Mouse (Mus musculus): Measurements from ENCODE around the gene Nadsyn1.
A peak's percentile ranks its signal among the peaks of the same experiment; 100 is the strongest.

Gene Nadsyn1

DNA sequence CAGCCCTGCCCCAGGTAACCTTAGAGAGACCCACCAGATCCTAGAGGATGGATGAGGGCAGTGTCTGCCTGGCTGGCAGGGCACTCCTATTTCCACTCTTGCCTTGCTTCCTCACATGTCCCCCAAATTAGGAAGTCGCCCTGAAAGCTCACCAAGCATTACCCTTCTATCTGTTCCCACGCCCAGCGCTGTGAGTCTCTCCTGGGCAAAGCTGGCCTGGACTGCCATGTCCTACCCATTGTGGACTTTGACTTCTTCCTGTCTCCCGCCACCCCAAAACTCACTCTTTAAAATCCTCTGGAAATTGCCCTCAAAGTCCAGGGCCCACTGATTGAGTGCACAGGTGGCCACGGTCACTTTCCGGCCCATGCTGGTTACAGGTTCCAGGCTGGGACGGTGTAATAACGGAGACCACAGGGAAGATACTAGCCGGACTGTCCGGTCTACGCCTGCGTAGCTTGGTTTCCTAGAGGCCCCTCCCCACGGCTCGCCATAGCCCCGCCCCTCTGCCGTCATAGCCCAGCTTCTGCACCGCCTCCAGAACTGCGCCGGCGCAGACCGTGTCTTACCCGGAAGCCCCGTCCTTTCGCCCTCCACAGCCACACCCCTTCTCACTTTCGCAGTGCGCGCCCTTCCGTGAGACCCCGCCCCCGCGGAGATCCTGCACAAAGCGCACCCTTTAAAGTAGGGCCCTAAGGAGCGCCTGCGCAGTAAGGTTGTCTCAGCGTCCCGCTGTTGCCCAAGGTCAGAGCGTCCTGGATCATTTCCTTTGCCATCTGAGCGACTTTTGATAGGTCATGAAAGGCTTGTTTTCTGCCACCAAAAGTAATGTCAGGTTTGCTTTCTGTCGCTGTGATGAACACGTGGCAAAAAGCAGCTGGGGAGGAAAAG lies at the start of gene Nadsyn1, which contains the start of gene Dhcr7:
TSS of gene Nadsyn1 (minus strand) at position 475 of the 891 bp plus-strand sequence.
TSS of gene Dhcr7 (plus strand) at position 771 of the 891 bp plus-strand sequence.
- peak; percentile 100 for DNase-seq

DNA sequence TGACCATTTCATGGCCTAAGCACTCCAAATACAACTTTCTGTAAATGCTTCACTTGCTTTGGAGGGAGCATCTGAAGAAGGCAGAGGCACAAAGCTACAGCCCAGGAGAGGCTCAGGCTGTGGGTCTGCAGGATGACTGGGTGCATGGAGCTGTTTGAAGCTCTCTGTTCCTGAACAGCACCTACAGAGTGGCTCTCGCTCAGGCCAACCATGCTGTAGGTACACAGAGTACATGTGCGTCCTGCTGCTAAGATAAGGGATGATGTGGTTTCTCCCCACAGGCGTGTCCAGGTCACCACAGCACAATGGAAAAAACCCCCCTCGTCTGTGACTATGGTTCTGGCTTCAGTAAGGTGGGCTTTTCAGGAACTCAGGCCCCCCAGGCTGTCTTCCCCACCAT lies 46.2 kb upstream of the Nadsyn1 start:
- DNase-seq = no peak

DNA sequence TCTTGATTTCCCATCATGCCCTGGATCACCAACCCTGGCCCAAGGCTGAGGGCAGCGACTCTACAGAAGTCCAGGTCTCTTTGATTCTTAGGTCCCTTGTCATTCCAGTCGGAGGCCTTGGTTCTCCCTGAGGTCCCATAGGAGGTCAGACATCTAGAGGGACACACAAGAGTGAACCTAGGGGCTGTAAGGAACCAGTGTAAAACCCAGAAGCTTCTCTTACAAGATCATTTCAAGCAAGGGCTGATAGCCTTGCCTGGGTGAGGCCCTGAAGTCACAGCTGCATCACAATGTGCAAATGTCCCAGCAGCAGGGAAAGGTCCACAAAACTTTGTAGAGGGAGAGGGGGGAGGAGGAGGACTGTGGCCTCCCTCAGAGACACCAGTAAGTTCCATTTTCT lies 43.9 kb upstream of the Nadsyn1 start, which contains the start of gene Gm498:
TSS of gene Gm498 (plus strand) at position 301 of the 400 bp plus-strand sequence.
- DNase-seq = no peak

DNA sequence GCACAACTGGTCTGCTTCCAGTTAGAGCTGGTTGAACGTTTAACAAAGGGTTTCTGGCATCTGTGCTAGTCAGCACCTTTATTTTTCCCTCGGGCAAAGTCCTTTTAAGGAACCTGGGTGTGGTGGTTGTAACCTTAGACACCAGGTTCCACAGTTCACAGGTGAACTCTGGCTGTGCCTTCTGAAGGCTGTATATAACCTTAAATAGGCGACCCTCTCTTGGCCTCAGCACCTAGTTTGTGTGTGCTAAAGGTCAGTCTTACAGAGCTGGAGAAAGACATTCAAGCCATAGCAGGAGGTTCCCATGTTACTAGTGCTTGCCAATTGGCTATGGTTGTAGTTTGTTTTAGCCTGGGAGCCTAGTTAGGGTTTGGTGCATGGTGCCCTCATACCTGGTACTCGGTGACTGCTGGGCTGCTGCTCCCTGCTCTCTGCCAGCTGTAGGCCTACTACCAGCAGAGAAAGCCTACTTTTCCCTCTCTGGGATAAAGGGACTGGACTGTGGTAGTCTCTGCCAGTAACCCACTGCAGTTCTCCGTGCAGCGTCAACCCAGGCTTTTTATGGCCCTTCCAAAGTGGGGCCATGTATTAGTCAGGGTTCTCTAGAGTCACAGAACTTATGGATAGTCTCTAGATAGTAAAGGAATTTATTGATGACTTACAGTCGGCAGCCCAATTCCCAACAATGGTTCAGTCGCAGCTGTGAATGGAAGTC lies 26.3 kb upstream of the Nadsyn1 start:
- no peak for DNase-seq

DNA sequence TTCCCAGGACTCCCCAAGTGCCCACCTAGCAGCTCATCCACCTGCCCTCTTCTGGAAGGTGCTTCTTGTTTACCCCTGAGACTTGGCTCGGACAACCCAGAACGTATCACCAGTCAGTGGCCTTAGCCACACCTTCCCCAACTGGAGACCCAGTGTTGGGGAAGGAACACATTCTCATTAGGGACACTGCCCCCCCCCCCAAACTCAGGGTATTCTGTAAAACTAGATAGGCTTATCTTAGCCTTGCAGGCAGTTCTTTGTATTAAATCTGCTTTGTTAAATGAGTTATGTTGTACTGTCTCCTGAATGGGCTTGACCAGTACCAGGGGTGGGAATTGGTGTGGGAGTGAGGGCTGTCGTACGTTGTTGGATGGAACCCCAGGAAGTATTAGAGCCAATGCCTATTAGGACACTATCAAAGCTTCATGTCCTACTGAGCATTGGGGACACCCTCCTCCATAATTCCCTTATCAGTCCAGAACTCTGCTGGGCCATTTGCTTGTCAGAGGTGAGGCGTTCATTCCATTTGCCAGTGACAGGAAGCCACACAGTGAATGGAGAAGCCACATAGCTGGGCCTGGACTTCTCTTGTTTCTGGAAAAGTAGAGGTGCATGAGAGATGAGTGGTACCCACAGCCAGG lies 25.6 kb upstream of the Nadsyn1 start:
- no peak for DNase-seq

DNA sequence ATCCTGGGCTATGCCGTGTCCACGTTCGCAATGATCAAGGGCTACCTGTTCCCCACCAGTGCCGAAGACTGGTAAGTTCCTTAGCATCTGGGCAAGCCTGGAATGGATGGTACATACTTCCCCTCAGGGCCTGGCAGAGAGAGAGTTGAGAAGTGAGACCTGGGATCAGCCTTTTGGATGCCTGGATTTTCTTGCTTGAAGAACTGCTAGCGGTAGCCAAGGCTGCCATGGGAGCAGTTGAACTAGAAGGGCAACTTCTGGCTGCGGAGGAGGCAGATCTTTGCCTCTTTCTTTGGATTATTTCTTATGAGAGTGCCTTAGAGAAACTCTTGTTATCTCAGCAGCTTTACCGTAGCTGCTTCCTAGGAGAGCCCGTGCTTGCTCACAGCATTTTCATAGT lies 18.7 kb upstream of the Nadsyn1 start:
- DNase-seq = no peak

DNA sequence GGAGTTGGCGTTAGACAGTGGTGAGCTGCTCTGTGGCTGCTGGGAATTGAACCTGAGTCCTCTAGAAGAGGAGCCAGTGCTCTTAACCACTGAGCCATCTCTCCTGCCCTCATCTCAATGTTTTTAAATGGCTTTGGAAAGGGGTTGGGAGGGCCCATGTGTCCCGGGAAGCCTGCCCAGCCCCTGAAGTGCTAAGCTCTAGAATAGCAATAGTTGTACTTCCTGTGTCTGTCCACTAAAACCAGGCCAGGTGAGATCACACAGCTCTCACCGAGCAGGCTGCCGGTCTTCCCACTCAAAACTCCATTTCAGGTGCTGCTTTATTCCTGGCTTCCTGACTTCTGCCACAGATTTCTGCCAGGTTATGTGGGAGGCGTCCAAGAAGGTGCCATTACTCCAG lies 17.5 kb upstream of the Nadsyn1 start:
- no peak for DNase-seq

DNA sequence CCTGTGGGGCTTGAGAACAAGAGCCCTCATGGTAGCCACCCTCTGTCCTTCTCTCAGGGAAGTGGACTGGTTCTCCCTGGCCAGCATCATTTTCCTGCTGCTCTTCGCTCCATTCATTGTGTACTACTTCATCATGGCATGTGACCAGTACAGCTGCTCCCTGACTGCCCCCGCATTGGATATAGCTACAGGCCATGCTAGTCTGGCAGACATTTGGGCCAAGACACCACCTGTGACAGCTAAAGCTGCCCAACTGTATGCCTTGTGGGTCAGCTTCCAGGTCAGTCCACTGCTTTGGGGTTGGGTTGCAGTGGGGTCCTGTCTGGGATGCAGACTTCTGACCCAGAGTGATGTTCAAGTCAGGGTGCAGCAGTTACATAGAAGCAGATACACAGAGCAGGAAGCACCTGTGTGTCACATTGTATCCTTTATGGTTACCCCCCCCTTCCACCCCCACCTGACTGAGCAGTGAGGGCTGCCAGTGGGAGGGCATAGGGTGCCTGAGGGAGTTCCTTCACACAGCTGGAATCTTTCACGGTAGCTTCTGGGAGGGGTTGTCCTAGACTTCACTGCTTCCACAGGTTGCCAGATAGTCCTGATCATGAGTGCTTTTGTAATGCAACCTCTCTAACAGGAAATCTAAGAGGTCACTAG lies 15.2 kb upstream of the Nadsyn1 start:
- DNase-seq = peak; percentile 70

DNA sequence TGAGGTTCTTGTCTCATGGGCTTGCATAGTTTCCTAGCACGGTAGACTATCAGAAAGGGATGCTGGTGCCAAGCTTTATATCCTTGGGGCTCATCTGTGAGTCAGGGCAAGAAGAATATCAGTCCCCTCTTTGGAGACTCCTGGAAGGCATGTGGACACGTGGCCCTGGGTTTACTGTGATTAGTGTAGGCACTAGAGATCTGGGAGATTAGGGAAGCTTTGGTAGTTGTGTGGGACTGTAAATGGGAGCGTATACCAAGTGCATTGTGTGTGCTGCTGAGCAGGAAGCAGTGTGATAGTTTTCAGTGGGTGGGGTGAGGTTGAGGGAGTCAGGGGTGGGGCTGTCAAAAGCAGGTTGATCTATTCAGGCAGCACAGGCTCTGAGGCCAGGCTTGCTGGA lies 12.3 kb upstream of the Nadsyn1 start:
- DNase-seq = peak; percentile 31

DNA sequence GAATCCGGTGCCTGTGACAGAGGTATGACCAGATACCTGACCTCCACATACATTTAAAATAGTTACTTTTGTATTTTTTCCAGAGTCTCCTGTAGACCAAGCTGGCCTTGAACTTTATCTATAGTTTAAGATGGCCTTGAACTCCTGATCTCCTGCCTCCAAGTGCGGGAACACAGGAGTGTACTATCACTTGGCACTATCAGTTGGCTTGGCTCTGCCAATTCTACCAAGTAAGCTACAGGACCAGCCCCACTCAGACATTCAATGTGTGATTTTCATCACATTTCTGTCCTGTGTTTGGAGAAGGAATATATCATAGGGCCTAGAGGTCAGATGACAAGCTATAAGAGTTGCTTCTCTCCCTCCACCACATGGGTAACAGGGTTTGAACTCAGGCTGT lies 11.7 kb upstream of the Nadsyn1 start:
- no peak for DNase-seq

DNA sequence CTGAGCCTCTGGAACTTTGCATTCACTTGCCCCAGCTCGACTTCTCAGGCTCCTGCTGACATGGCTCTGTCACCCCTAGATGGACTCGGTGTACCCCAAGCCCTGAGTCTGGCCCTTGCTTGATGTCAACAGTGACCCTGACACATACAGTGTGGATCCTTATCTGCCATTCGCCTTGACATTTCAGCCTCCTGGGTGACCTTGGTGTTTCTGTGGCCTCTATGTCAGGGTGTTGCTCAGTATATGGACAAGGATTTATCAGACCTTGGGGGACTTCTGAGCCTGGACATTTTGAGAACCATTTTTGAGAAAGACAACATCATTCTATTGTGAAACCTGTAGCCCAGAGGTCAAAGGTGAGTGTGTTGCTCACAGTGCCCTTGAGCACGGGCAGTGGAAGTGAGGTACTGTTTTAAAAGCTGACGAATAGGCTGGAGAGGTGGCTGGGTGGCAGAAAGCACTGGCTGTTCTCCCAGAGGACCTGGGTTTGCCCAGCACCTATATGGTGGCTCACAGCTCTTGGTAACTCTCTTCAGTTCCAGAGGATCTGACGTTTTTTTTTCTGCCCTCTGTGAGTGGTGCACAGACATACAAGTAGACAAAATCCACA lies 11.0 kb upstream of the Nadsyn1 start:
- no peak for DNase-seq

DNA sequence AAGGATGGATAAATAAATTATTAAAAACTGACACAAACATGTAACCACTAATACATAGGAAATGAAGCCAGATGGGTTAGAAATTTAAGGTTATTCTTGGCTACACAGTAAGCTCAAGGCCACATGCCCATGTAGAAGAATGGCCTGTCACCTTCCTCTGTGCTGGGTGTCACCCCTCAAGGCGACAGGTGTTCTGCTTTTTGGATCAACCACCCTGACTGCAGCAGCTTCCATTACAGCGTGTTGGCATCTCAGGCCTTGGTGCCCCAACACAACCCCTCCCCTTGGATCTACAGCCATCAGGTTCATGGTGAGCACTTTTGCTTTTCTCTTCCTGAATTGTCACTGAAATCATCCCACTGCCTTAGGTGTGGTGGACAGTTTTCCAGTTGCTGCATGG lies 10.0 kb upstream of the Nadsyn1 start:
- DNase-seq = no peak

DNA sequence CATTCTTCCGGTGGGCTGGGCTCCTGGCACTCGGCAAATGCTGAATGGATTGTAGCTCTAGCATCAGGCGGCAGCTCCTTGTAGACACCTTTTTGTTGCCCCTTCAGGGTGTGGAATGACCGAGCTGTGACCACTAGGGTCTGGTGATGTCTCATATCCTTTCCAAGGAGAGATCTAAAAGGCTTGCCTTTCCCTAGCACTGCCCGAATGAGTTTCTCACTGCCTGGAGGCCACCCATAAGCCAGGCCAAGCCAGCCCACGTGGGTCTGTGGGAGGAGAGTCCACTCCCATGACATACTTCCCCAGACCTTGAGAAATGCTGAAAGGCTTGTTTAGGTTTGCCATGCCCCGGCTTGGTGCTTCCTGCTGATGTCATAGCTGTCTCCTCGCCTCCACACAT lies 9.5 kb upstream of the Nadsyn1 start:
- DNase-seq = no peak

DNA sequence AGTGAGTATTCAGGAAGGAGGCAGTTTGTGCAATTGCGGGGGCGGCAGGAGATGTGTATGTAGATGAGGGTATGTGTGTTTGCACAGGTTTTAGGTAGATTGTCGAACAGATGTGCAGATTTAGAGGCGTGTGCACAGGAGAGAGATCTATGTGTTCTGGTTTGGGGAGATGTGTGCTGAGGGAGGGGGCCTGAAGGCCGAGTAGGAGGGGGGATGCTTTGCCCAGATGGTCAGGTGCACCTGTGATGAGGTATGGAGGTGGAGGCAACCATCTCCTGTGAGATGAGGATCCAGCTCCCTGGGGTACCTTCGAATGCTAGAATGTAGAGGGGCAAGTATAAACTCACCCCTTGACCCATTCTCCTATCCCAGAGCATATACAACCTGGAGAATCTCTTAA lies 7.8 kb upstream of the Nadsyn1 start:
- DNase-seq = no peak

DNA sequence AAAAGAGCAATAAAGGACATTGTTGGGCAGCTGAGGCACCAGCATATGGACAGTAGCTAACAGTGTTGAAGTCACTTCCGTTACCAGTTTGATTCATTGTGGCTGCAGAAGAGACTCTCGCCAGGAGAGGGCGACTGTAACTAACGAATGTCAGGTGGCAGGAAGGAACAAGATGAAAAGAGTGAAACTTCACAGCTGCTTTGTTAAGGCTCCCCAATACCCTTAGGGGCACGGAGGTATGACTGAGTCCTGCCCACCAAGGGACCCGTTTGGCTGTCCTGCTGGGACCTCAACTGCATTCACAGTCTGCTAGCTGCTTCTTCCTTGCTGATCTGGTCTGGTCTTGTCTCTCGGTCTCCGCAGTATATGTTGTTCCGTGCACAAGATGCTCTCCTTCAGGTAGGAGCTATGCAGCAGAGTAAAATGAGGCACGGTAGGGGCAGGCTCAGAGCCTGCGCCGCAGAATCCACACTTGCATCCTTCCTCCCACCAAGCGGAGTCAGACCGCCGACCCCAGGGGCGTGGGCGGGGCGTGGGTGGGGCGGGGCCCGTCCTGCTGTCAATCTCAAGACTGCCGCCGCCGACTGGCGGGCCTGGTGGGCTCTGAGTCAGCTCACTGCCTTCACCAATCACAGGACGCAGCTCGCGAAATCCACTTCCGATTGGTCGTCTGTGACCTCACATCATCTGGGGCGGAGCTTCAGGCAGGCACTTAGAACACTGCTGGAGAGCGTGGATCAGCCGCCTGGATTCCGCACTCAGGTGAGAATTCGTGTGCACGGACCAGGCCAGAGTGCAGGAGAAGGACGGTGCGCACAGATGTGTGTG lies 7.1 kb upstream of the Nadsyn1 start:
- peak; percentile 96 for DNase-seq

DNA sequence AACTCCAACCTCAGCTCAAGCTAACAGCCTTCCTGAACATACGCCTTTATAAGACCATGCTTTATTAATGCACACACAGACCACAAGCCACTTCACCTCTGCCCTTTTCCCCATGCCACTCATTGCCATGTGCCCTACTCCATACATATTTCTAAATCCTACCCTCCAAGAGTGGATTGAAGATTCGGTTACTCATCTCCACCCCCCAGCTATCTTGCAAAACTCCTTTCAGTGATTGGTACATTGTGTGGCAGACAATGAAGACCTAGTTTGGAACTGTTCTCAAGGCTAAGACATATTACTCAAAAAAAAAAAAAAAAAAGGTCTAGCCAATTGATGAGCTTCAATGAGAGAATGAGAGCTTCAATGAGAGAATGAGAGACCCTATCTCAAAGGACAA lies 4.3 kb upstream of the Nadsyn1 start:
- no peak for DNase-seq

DNA sequence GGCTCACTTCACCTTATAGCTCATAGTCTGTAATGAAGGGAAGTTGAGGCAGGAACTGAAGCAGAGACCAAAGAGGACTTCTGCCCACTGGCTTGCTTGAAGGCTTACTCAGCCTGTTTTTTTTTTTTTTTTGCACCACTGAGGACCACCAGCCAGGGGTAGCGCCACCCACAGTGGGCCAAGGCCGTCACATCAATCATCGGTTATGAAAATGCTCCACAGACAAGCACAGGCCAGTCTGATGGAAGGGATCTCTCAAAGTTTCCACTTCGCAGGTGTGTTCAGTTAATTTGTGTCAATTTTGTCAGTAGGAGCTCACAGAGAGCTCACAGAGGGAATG lies 587 bp upstream of the Nadsyn1 start:
- no peak for DNase-seq

DNA sequence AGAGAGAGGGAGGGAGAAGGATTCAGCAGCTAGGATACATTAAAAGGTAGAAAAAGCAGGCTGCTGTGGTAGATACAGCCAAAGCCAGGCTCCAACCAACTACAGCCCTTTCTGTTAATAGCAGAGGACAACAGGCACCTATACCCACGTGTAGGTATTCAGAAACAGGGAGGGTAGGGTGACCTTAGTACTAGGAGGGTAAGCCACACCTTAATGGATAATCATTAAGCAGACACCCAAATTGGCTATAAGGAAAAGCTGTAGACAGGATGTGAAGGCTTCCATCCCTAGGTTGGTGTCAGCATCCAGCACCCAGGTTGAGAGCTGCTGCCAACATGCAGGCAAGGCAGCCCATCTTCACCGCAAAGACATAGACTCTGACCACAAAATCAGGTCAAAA lies 1.4 kb downstream of the Nadsyn1 start:
- DNase-seq = no peak

DNA sequence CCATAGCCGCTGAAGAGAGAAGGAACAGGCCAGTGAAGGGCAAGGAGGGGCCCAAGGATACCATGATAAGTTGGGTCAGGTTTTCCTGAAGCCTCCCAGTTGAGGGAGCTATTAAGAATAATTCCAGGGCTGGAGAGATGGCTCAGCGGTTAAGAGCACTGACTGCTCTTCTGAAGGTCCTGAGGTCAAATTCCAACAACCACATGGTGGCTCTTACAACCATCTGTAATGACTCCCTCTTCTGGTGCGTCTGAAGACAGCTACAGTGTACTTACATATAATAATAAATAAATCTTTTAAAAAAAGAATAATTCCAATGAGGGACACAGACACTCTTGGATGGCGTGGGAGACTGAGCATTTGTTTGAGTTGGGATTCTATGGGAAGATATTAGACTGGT lies 3.4 kb downstream of the Nadsyn1 start:
- no peak for DNase-seq

DNA sequence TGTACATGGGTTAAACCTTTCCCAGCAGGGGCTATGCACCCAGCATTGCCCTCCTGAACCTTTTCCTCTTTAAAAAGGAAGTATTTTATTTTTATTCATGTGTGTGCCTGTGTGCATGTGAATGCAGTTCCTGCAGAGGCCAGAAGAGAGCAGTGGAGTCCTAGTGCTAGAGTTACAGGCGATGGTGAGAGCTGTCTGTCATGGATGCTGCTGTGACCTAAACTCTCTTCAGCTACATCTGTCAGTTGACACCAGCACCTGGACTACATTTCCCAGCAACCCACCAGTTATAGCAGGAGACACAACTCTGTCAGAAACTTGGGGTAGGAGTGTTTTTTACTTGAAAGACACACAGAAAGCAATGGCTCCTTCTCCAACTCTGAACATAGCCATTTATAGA lies 13.7 kb downstream of the Nadsyn1 start:
- DNase-seq = peak; percentile 71

DNA sequence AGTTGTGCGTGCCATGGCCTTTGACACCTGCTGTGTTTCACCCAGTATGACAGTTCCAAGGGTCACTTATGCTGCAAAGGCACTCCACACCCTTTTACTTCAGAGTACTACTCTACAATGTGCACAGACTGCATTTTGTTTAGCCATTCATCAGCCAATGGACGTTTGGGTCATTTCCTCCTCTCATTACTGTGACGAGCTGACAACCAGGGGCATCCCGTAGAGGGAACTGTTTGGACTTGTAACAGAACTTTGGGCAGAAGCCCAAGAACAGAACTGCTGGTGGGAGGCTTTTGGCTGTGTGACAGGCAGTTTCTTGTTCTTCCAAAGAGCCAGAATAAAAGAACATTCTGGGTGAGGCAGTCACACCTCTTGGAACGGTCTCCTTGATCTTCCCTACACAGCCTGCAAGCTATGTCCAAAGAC lies 17.4 kb downstream of the Nadsyn1 start:
- no peak for DNase-seq

All from thymus, postnatal 14 days (tissue).